Mouse (Mus musculus) CH12.LX (cell line): ENCODE results near the gene Slc39a13.

Source experiments
- CTCF ChIP-seq, 2 experiments: IDR thresholded peaks in 1 of 2; conservative IDR thresholded peaks in 1 of 2; 2 replicates each; pipeline ENCODE4 v1.5.1; 2011 to 2012; ENCODE audit warnings: low read depth in 2 of 2, low read length in 2 of 2, improper control_type of control experiment in 1 of 2, inconsistent platforms in 1 of 2, mild to moderate bottlenecking in 1 of 2, moderate library complexity in 1 of 2
- MEF2A ChIP-seq: IDR thresholded peaks from 2 replicates; pipeline ENCODE4 v1.6.1; 2014; ENCODE audit warnings: low read depth, mild to moderate bottlenecking, inconsistent platforms, low read length, improper control_type of control experiment, borderline replicate concordance
- POLR2A ChIP-seq: IDR thresholded peaks from 2 replicates; pipeline ENCODE4 v1.6.1; 2011; ENCODE audit warnings: low read depth, mild to moderate bottlenecking, improper control_type of control experiment, low read length
- SIN3A ChIP-seq: IDR thresholded peaks from 2 replicates; pipeline ENCODE4 v1.6.1; 2012; ENCODE audit warnings: low read length, improper control_type of control experiment, inconsistent platforms
- TBP ChIP-seq: conservative IDR thresholded peaks from 2 replicates; pipeline ENCODE4 v1.6.1; 2011; ENCODE audit warnings: low read depth, low read length, improper control_type of control experiment
- USF1 ChIP-seq: IDR thresholded peaks from 2 replicates; pipeline ENCODE4 v1.6.1; 2014; ENCODE audit warnings: low read depth, mild to moderate bottlenecking, inconsistent platforms, low read length, improper control_type of control experiment
- ZNF384 ChIP-seq: IDR thresholded peaks from 2 replicates; pipeline ENCODE4 v1.6.1; 2012; ENCODE audit warnings: low read depth, low read length, improper control_type of control experiment, inconsistent platforms

GRCm38 (mm10) chr2:91060544-91061355, 9.5 kb downstream of the Slc39a13 start:
- TF ChIP-seq ZNF384 (no peak), POLR2A (no peak), CTCF (conservative IDR thresholded peaks at IDR 0.05 in 1 of 2, IDR thresholded peaks at IDR 0.05 in 1 of 2; ENCODE audit: low read depth in 2 of 2, low read length in 2 of 2) (peak; percentile 43 to 63; a peak in 3 of 4 replicates), USF1 (no peak), MEF2A (no peak), TBP (no peak), SIN3A (no peak)
